Mouse (Mus musculus) regulatory T cell (primary cell): ENCODE measurements around the gene Olfr1271.
"Not testable (repeated sequence)": the region's sequence is repeated elsewhere in the genome, so short reads cannot be mapped to it uniquely, and the experiment has no call there.

ENCODE experiments used
- in situ Hi-C: fragments of 300-600 bp; cut with MboI, MseI; formaldehyde crosslinking; loops from one replicate; pipeline ENCODE4 v1.15.1; 2025; ENCODE audit warnings: high pct_unique_total_duplicates

Gene Olfr1271

GRCm38 (mm10) chr2:90270932-90271331 is at the start of gene Olfr1271:
Gene Olfr1271, minus strand, starts transcription at chr2:90271032.
- in situ Hi-C loops: no loop called here

DNA sequence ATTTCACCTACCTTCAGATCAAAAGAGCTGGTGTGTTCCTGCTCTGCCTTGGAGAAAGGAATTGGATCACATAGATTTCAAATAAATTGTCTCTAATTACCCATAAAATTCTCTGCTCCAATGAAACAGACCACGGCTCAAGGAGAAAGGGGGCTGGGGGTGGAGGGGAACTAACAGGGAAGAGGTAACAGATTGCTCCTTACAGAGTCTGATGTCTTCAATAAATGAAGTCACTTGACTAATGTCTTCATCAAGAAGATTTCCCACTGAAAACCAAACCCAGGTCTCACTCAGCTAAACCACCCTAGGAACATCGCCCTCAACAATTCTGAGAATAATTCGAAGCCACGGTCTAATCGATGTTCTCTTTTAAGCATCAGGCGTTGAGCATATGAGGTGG is 21.9 kb upstream of the Olfr1271 start, which contains the start of gene Olfr1272:
TSS of gene Olfr1272 (minus strand) at position 101 of the 400 bp plus-strand sequence.
- in situ Hi-C loops: no loop called here

DNA sequence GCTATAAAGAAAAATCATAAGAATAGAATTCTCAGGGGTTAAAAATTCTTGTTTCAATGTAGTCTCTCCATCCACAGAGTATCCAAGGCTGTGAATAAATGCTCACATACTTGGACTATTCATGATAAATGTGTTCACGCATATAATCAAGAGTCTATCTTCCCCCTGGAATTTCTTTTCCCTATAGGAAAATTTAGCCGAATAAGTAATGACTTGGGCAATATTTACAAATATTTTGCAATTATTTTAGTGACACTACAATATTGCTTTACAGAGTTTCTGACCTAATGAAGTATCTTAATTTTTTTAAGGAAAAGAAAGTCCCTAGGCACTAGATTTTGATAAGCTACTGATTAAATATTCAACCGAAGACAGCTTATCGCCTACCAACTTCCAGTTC is 13.3 kb downstream of the Olfr1271 start, which contains the start of gene Olfr142:
TSS of gene Olfr142 (minus strand) at position 101 of the 400 bp plus-strand sequence.
- in situ Hi-C loops: no loop called here

DNA sequence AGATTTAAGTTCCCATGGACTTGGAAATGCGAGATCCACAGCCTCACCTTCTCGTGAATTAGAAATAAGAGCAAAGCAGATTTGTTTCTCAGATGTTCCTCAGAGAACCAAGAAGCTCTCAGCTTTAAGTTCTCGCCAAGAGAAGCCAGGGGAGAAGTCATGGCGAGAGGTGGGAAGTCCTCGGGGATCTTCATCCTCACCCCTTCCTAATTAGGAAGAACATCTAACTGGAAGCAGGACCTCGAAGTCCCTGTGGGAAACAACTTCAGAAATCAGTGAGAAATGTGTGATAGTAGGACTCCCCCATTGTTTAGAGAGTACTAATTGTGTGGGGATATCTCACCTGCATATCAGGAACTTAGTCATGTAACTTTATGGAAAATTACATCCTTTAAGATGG is 46.4 kb downstream of the Olfr1271 start, which contains the start of gene Olfr1506:
TSS of gene Olfr1506 (minus strand) at position 101 of the 400 bp plus-strand sequence.
- in situ Hi-C loops: not testable (repeated sequence)
